Mouse (Mus musculus): ENCODE measurements around the gene Krt31. TPM values are rescaled to one million over a fixed set of nuclear protein-coding genes. Genes with fewer than 3 reads are reported as not detected.
A peak's percentile ranks its signal among the peaks of the same experiment; 100 is the strongest.

The Krt31 gene
- polyA plus RNA-seq, 1 experiment from 2014 or later: 2.5 TPM

- Histone ChIP-seq H3K36me3 (no peaks in the 10 kb centered on the region), H3K4me2 (no peak overlapping the region), H3K9me3 (no peaks in the 10 kb centered on the region), H3K27me3 (no peaks in the 10 kb centered on the region), H3K9ac (no peak overlapping the region), H3K27ac (no peak overlapping the region), H3K4me3 (no peak overlapping the region), H3K4me1 (no peaks in the 10 kb centered on the region)
- ATAC-seq (ENCODE audit: insufficient number of reproducible peaks, low FRiP score, low TSS enrichment, low read depth): no peak
- WGBS: 67% methylated on average over 6 of the region's 6 CpGs
These were observed 4.0 kb downstream of the Krt31 start for GRCm38 (mm10) chr11:100046303-100046866.

DNA sequence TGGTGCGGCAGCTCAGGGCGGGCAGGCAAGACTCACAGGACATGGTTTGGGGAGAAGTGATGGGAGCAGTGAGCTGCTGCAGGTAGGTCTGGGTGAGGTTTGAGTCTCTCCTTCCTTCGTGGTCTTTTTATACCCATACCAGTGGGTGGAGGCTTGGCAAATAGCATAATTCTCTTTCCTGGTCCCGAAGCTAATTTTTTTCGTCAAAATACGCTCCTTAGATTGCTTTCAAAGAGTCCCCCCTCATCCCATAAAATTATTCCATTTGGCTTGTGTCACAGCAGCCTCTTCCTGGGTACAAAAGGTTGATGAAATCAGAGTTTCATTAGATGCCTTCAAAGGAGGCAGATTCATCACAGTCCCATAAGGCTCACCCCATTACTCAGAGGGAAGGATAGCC lies 8.9 kb downstream of the Krt31 start, which contains the start of gene Krt34:
TSS of gene Krt34 (minus strand) at position 101 of the 400 bp plus-strand sequence.
- no peak within 1 kb of the TSS for H3K9ac ChIP-seq
- H3K4me3 ChIP-seq: no peak within 1 kb of the TSS
- no peak within 1 kb of the TSS for H3K27ac ChIP-seq
- no peak within 1 kb of the TSS for H3K4me2 ChIP-seq
- no peaks in the 10 kb centered on the region for H3K27me3 ChIP-seq
- H3K36me3 ChIP-seq: no peaks in the 10 kb centered on the region
- no peaks in the 10 kb centered on the region for H3K9me3 ChIP-seq
- no peak for ATAC-seq (ENCODE audit: insufficient number of reproducible peaks, low FRiP score, low TSS enrichment, low read depth)
- WGBS: 81% methylated on average over 6 of the region's 6 CpGs
- H3K4me1 ChIP-seq: no peaks in the 10 kb centered on the region

DNA sequence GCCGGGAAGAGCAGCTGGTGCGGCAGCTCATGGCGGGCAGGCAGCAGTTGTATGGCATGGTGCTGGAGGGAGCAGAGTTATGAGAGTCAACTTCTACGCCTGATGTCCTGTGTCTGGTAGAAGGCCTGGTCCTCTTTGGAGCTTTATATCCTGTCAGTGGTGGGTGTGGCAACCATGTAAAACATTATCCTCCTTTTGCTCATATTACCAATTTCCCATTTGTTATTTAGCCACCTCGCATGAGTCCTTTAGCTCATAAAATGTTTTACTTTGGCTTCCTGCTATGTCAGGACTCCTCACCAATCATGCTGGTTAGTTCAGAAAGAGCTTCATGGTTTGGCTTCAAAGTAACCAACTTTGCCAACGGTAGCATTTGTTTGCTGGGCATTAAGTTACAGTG lies 20.6 kb downstream of the Krt31 start, which contains the start of gene Krt33b:
TSS of gene Krt33b (minus strand) at position 101 of the 400 bp plus-strand sequence.
- Histone ChIP-seq H3K36me3 (no peaks in the 10 kb centered on the region), H3K9me3 (no peaks in the 10 kb centered on the region), H3K4me1 (no peaks in the 10 kb centered on the region), H3K9ac (no peak within 1 kb of the TSS), H3K27me3 (no peaks in the 10 kb centered on the region), H3K4me2 (no peak within 1 kb of the TSS), H3K4me3 (no peak within 1 kb of the TSS), H3K27ac (no peak within 1 kb of the TSS)
- WGBS: 81% methylated on average over 6 of the region's 6 CpGs
- no peak for ATAC-seq (ENCODE audit: insufficient number of reproducible peaks, low FRiP score, low TSS enrichment, low read depth)

DNA sequence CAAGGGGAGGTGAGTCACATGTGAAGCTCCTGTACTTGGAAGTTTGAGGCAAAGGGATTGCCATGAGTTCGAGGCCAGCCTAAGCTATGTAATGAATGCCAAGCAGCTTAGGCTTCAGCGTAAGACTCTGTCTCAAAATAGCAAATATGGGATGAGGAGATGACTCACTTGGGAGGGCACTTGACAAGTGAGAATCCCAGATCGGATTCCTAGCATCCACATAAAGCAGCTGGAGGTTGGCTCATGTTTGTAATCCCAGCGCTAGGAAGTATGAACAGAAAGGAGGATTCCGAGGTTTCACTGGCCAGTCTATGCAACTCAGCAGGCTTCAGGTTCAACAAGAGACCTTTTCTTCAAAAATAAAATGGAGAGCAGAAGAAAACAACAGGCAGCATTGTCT lies 28.9 kb downstream of the Krt31 start:
- Histone ChIP-seq H3K27me3 (no peaks in the 10 kb centered on the region), H3K9me3 (no peaks in the 10 kb centered on the region), H3K36me3 (no peaks in the 10 kb centered on the region), H3K9ac (no peak overlapping the region), H3K4me2 (no peak overlapping the region), H3K27ac (no peak overlapping the region), H3K4me1 (no peaks in the 10 kb centered on the region), H3K4me3 (no peak overlapping the region)
- whole genome bisulfite sequencing: 73% methylated on average over 5 of the region's 5 CpGs
- ATAC-seq (ENCODE audit: insufficient number of reproducible peaks, low FRiP score, low TSS enrichment, low read depth): no peak

- no peaks in the 10 kb centered on the region for H3K9me3 ChIP-seq
- no peak overlapping the region for H3K27ac ChIP-seq
- no peak overlapping the region for H3K9ac ChIP-seq
- no peak overlapping the region for H3K4me3 ChIP-seq
- no peaks in the 10 kb centered on the region for H3K4me1 ChIP-seq
- 64% methylated on average over 1 of the region's 1 CpGs for WGBS
- H3K27me3 ChIP-seq: no peaks in the 10 kb centered on the region
- H3K36me3 ChIP-seq: no peaks in the 10 kb centered on the region
- no peak overlapping the region for H3K4me2 ChIP-seq
- no peak for ATAC-seq (ENCODE audit: insufficient number of reproducible peaks, low FRiP score, low TSS enrichment, low read depth)
These were observed 30.9 kb downstream of the Krt31 start for GRCm38 (mm10) chr11:100019466-100019865.

DNA sequence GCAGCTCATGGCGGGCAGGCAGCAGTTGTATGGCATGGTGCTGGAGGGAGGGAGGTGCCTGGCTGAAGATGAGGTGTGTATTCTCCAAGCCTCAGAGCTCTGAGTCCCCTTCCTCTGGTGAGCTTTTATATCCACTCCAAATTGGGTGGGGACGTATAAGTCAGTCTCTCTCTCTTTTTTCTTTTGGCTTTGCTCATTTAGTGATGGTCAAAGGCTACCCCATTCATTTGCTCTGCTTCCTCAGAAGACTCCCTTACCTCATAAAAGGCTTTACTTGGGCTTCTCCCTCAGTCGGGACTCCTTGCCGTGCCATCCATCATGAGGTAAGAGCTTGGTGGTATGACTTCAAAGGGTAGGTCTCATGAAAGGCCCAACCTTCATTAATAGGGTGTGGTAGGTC lies 34.2 kb downstream of the Krt31 start, which contains the start of gene Krt33a:
TSS of gene Krt33a (minus strand) at position 101 of the 400 bp plus-strand sequence.
- H3K27ac ChIP-seq: no peak within 1 kb of the TSS
- H3K9me3 ChIP-seq: no peaks in the 10 kb centered on the region
- no peaks in the 10 kb centered on the region for H3K36me3 ChIP-seq
- H3K4me1 ChIP-seq: no peaks in the 10 kb centered on the region
- H3K27me3 ChIP-seq: no peaks in the 10 kb centered on the region
- H3K4me3 ChIP-seq: no peak within 1 kb of the TSS
- no peak within 1 kb of the TSS for H3K9ac ChIP-seq
- H3K4me2 ChIP-seq: no peak within 1 kb of the TSS
- ATAC-seq (ENCODE audit: insufficient number of reproducible peaks, low FRiP score, low TSS enrichment, low read depth): no peak
- 69% methylated on average over 4 of the region's 4 CpGs for WGBS

DNA sequence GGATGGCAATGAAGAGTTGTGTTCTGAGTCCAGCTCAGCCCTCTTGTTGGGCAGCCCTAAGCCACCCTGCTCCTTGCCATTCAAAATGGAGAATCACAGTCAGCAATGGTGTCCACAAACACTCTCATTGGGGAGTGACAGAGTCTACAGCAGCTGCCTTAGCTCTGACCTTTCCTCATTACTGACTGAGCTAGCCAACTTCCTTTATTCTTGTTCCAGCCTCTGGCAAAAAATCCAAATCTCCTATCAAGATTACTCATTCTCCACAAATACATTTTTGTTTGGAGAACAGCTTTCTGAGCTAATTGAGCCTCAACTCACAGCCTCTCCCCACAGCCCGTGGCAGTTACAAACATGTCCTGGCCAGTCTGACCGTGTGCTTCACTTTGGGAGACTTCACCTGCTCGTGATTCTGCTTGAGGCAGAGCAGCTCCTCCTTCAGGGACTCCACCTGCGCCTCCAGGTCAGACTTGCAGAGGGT lies 36.6 kb downstream of the Krt31 start:
- H3K27me3 ChIP-seq: no peaks in the 10 kb centered on the region
- H3K9me3 ChIP-seq: no peaks in the 10 kb centered on the region
- no peak overlapping the region for H3K27ac ChIP-seq
- no peak for ATAC-seq (ENCODE audit: insufficient number of reproducible peaks, low FRiP score, low TSS enrichment, low read depth)
- 64% methylated on average over 4 of the region's 4 CpGs for WGBS
- no peaks in the 10 kb centered on the region for H3K4me1 ChIP-seq
- no peak overlapping the region for H3K9ac ChIP-seq
- H3K4me2 ChIP-seq: no peak overlapping the region
- no peaks in the 10 kb centered on the region for H3K36me3 ChIP-seq
- no peak overlapping the region for H3K4me3 ChIP-seq

- no peak overlapping the region for H3K27ac ChIP-seq
- H3K36me3 ChIP-seq: no peaks in the 10 kb centered on the region
- no peak for ATAC-seq (ENCODE audit: insufficient number of reproducible peaks, low FRiP score, low TSS enrichment, low read depth)
- WGBS: 82% methylated on average over 5 of the region's 5 CpGs
- H3K9ac ChIP-seq: no peak overlapping the region
- no peak overlapping the region for H3K4me2 ChIP-seq
- no peaks in the 10 kb centered on the region for H3K4me1 ChIP-seq
- no peaks in the 10 kb centered on the region for H3K9me3 ChIP-seq
- no peak overlapping the region for H3K4me3 ChIP-seq
- H3K27me3 ChIP-seq: no peaks in the 10 kb centered on the region
These were observed 39.7 kb downstream of the Krt31 start for GRCm38 (mm10) chr11:100010682-100011081.

GRCm38 (mm10) chr11:100008336-100008735 lies 42.0 kb downstream of the Krt31 start:
- Histone ChIP-seq H3K9ac (no peak overlapping the region), H3K4me2 (no peak overlapping the region), H3K27ac (no peak overlapping the region), H3K4me3 (no peak overlapping the region), H3K4me1 (no peaks in the 10 kb centered on the region), H3K27me3 (no peaks in the 10 kb centered on the region), H3K9me3 (no peaks in the 10 kb centered on the region), H3K36me3 (no peaks in the 10 kb centered on the region)
- ATAC-seq (ENCODE audit: insufficient number of reproducible peaks, low FRiP score, low TSS enrichment, low read depth): no peak
- WGBS: 86% methylated on average over 5 of the region's 5 CpGs

DNA sequence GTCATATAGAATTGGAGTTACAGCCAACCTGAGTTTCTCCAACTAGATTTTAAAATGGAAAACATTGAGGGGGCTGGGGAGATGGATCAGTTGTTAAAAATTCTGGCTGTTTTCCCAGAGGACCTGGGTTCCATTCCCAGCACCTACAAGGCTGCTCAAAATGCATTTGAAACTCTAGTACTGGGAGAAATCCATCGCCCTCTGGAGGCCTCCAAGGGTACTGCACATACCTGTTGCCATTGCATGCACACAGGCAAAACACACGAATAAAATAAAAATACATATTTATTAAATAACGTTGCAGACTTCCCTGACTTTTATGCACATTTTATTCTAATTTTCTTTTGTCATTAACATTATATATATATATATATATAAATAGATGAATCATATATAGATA lies 43.7 kb downstream of the Krt31 start:
- Histone ChIP-seq H3K4me3 (no peak overlapping the region), H3K27me3 (no peaks in the 10 kb centered on the region), H3K4me2 (no peak overlapping the region), H3K27ac (no peak overlapping the region), H3K36me3 (no peaks in the 10 kb centered on the region), H3K9me3 (no peaks in the 10 kb centered on the region), H3K9ac (no peak overlapping the region), H3K4me1 (no peaks in the 10 kb centered on the region)
- 52% methylated on average over 3 of the region's 3 CpGs for WGBS
- no peak for ATAC-seq (ENCODE audit: insufficient number of reproducible peaks, low FRiP score, low TSS enrichment, low read depth)

GRCm38 (mm10) chr11:100005905-100006304 lies 44.4 kb downstream of the Krt31 start:
- no peak for ATAC-seq (ENCODE audit: insufficient number of reproducible peaks, low FRiP score, low TSS enrichment, low read depth)
- no peaks in the 10 kb centered on the region for H3K36me3 ChIP-seq
- WGBS: 73% methylated on average over 8 of the region's 8 CpGs
- H3K27me3 ChIP-seq: no peaks in the 10 kb centered on the region
- H3K4me1 ChIP-seq: no peaks in the 10 kb centered on the region
- no peak overlapping the region for H3K9ac ChIP-seq
- H3K4me2 ChIP-seq: no peak overlapping the region
- no peaks in the 10 kb centered on the region for H3K9me3 ChIP-seq
- peak overlapping the region; percentile 27; the same call in 1 of the 2 replicates for H3K27ac ChIP-seq
- H3K4me3 ChIP-seq: no peak overlapping the region

DNA sequence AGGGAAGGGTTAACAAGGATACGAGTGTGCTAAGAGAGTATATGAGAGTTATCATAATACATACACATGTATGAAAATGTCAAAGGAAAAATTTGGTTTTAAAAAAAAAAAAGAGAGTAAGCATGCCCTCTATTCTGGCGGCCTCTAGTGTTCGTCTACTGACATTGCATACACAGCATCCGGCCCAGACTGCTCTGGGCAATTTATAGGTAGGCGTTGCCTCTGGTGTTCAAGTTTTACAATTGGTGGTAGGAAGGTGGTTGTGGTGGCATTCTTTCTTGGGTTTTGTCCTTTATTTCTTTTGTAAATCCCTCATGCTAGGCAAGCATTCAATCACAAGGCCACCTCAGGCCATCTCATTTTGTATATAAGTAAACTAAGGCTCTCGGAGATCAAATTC lies 45.5 kb downstream of the Krt31 start:
- Histone ChIP-seq H3K4me2 (no peak overlapping the region), H3K9me3 (no peaks in the 10 kb centered on the region)
- WGBS: 20% methylated on average over 6 of the region's 6 CpGs

More for the DNA sequence above, 45.5 kb downstream of the Krt31 start:
- H3K9ac ChIP-seq: no peak overlapping the region
- H3K36me3 ChIP-seq: no peaks in the 10 kb centered on the region
- ATAC-seq (ENCODE audit: insufficient number of reproducible peaks, low FRiP score, low TSS enrichment, low read depth): no peak
- H3K4me3 ChIP-seq: no peak overlapping the region
- no peak overlapping the region for H3K27ac ChIP-seq
- H3K4me1 ChIP-seq: no peaks in the 10 kb centered on the region
- H3K27me3 ChIP-seq: no peaks in the 10 kb centered on the region

Measured in limb, embryonic 15.5 days (tissue).